Mouse (Mus musculus) thymus, postnatal 25 days (tissue): Measurements from ENCODE around the gene Rad51b.

Experiments
- DNase-seq: peaks from one replicate; pipeline ENCODE4 v3.0.0; 2022

Gene Rad51b

GRCm38 (mm10) chr12:79499809-79500208, 202.7 kb downstream of the Rad51b start:
- DNase-seq = no peak

- no peak for DNase-seq
Observed at GRCm38 (mm10) chr12:79501877-79502276, 204.8 kb downstream of the Rad51b start.

GRCm38 (mm10) chr12:79502862-79503581, 205.9 kb downstream of the Rad51b start:
- DNase-seq = no peak

GRCm38 (mm10) chr12:79503582-79504515, 206.8 kb downstream of the Rad51b start:
- no peak for DNase-seq

- DNase-seq = no peak
Observed at GRCm38 (mm10) chr12:79504641-79505040, 207.6 kb downstream of the Rad51b start.

- DNase-seq = no peak
Observed at GRCm38 (mm10) chr12:79506421-79506820, 209.3 kb downstream of the Rad51b start.

- DNase-seq = no peak
Observed at GRCm38 (mm10) chr12:79507141-79507681, 210.1 kb downstream of the Rad51b start.

- DNase-seq = peak; percentile 66
Observed at GRCm38 (mm10) chr12:79511454-79512204, 214.5 kb downstream of the Rad51b start.

- DNase-seq = no peak
Observed at GRCm38 (mm10) chr12:79512205-79512886, 215.3 kb downstream of the Rad51b start.

- DNase-seq = no peak
Observed at GRCm38 (mm10) chr12:79512982-79513681, 216.1 kb downstream of the Rad51b start.

GRCm38 (mm10) chr12:79514680-79515079, 217.6 kb downstream of the Rad51b start:
- no peak for DNase-seq

GRCm38 (mm10) chr12:79522374-79522773, 225.3 kb downstream of the Rad51b start:
- no peak for DNase-seq

GRCm38 (mm10) chr12:79524941-79525871, 228.1 kb downstream of the Rad51b start:
- no peak for DNase-seq

GRCm38 (mm10) chr12:79525872-79526271, 228.8 kb downstream of the Rad51b start:
- DNase-seq = no peak

- DNase-seq = no peak
Observed at GRCm38 (mm10) chr12:79527222-79527621, 230.1 kb downstream of the Rad51b start.

GRCm38 (mm10) chr12:79530275-79530902, 233.3 kb downstream of the Rad51b start:
- no peak for DNase-seq

GRCm38 (mm10) chr12:79531809-79532798, 235.0 kb downstream of the Rad51b start:
- DNase-seq = no peak

GRCm38 (mm10) chr12:79534778-79535177, 237.7 kb downstream of the Rad51b start:
- DNase-seq = no peak
